Mouse (Mus musculus): Measurements from ENCODE around the gene Dhcr24. TPM values are rescaled to one million over a fixed set of nuclear protein-coding genes. Genes with fewer than 3 reads are reported as not detected.

Dhcr24 gene
- polyA plus RNA-seq (2015; fragmentation: Nextera tagmentation; extraction: Ambion mirVana): 4.6 and 4.8 TPM in 2 replicates

GRCm38 (mm10) chr4:106560846-106561781 lies at the start of gene Dhcr24:
Gene Dhcr24, plus strand, starts transcription at chr4:106561038.
- Histone ChIP-seq H3K27ac (peak within 1 kb of the TSS; percentile 90), H3K4me1 (peaks cover 43% of the 10 kb centered on the region), H3K9me3 (replicated peaks) (no peaks in the 10 kb centered on the region), H3K4me2 (peak within 1 kb of the TSS; percentile 96), H3K4me3 (replicated peaks) (peak within 1 kb of the TSS; percentile 91), H3K36me3 (peaks cover 28% of the 10 kb centered on the region), H3K9ac (peak within 1 kb of the TSS; percentile 72), H3K27me3 (no peaks in the 10 kb centered on the region)
- peak; percentile 97 for ATAC-seq (replicated peaks; ENCODE audit: low FRiP score)
- WGBS: under 1% methylated on average over 89 of the region's 89 CpGs

DNA sequence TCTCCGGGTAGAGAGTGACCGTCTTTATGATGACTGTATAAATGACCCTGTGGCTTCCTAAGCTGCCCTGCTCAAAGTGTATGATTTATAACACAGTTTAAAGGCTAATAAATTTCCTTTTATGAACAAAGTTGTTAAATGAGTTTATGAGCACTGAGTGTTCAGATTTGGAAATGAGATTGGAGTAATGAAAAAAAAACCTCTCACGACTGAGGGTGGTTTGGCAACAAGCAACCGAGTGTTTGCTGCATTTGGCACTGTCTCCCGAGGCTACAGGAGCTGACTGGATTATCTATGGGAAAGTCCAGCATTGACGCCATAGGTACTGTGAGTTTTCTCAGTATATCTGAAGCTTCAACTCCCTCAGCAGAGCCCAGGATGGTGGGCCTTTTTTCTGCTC lies 46.2 kb upstream of the Dhcr24 start:
- 55% methylated on average over 6 of the region's 6 CpGs for WGBS
- no peaks in the 10 kb centered on the region for H3K4me1 ChIP-seq

DNA sequence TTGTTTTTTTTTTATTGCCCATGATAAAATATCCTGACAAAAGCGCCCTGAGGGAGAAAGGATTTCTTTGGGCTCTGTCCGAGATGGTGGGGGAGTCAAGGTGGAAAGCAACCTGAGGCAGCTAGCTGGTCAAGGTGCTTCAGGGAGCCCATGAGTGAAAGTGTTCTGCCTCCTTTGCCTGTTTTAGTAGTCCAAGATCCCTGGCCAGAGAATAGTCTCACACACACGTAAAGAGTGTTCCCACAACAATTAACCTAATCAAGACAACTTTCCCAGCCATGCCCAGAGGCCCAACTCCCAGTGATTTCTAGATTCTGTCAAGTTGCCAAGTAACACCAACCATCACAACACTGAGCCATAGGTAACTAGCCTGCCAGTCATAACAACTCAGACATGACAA lies 38.3 kb upstream of the Dhcr24 start:
- Histone ChIP-seq H3K9ac (no peak overlapping the region), H3K27ac (no peak overlapping the region), H3K4me1 (no peaks in the 10 kb centered on the region), H3K4me2 (no peak overlapping the region), H3K27me3 (no peaks in the 10 kb centered on the region), H3K9me3 (replicated peaks) (no peaks in the 10 kb centered on the region), H3K36me3 (no peaks in the 10 kb centered on the region), H3K4me3 (replicated peaks) (no peak overlapping the region)
- no peak for ATAC-seq (replicated peaks; ENCODE audit: low FRiP score)
- WGBS: 71% methylated on average over 3 of the region's 3 CpGs

More for the DNA sequence above, 46.2 kb upstream of the Dhcr24 start:
- no peak for ATAC-seq (replicated peaks; ENCODE audit: low FRiP score)
- no peak overlapping the region for H3K27ac ChIP-seq
- no peak overlapping the region for H3K9ac ChIP-seq
- H3K9me3 ChIP-seq (replicated peaks): no peaks in the 10 kb centered on the region
- no peaks in the 10 kb centered on the region for H3K27me3 ChIP-seq
- H3K36me3 ChIP-seq: no peaks in the 10 kb centered on the region
- no peak overlapping the region for H3K4me2 ChIP-seq
- H3K4me3 ChIP-seq (replicated peaks): no peak overlapping the region

- H3K9ac ChIP-seq: no peak overlapping the region
- no peaks in the 10 kb centered on the region for H3K27me3 ChIP-seq
- no peak overlapping the region for H3K4me3 ChIP-seq (replicated peaks)
- H3K4me1 ChIP-seq: no peaks in the 10 kb centered on the region
- H3K27ac ChIP-seq: no peak overlapping the region
- no peak for ATAC-seq (replicated peaks; ENCODE audit: low FRiP score)
- H3K9me3 ChIP-seq (replicated peaks): no peaks in the 10 kb centered on the region
- 67% methylated on average over 2 of the region's 2 CpGs for WGBS
- no peak overlapping the region for H3K4me2 ChIP-seq
- no peaks in the 10 kb centered on the region for H3K36me3 ChIP-seq
Observed at GRCm38 (mm10) chr4:106524131-106524530, 36.7 kb upstream of the Dhcr24 start.

DNA sequence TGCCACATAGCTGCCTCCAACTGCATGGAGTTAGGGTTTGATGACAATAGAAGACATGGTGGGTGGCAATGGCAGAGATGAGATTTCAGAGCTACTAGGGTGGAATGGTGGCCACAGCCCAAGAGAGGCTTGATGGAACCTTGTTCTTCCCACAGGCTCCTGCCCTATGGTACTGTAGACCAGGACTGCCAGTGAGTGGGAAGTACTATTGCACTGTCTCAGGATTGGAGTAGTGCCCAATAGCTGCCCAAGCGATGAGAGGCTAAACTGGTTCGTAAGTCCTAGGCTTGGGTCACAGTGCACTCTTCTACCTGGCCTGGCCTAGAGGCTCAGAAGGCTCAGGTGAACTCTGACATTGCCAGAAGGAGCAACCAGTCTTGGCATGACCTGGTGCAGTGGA lies 35.8 kb upstream of the Dhcr24 start:
- Histone ChIP-seq H3K4me2 (no peak overlapping the region), H3K9ac (no peak overlapping the region), H3K27me3 (no peaks in the 10 kb centered on the region), H3K4me3 (replicated peaks) (no peak overlapping the region), H3K4me1 (peaks cover 5% of the 10 kb centered on the region), H3K27ac (no peak overlapping the region), H3K9me3 (replicated peaks) (no peaks in the 10 kb centered on the region), H3K36me3 (no peaks in the 10 kb centered on the region)
- WGBS: 89% methylated on average over 2 of the region's 2 CpGs
- no peak for ATAC-seq (replicated peaks; ENCODE audit: low FRiP score)

- H3K9me3 ChIP-seq (replicated peaks): no peaks in the 10 kb centered on the region
- no peak overlapping the region for H3K4me3 ChIP-seq (replicated peaks)
- no peaks in the 10 kb centered on the region for H3K27me3 ChIP-seq
- H3K27ac ChIP-seq: no peak overlapping the region
- H3K4me1 ChIP-seq: peaks cover 5% of the 10 kb centered on the region
- 72% methylated on average over 7 of the region's 7 CpGs for WGBS
- no peak for ATAC-seq (replicated peaks; ENCODE audit: low FRiP score)
- no peak overlapping the region for H3K9ac ChIP-seq
- H3K36me3 ChIP-seq: no peaks in the 10 kb centered on the region
- H3K4me2 ChIP-seq: no peak overlapping the region
Observed at GRCm38 (mm10) chr4:106527856-106528547, 32.8 kb upstream of the Dhcr24 start.

DNA sequence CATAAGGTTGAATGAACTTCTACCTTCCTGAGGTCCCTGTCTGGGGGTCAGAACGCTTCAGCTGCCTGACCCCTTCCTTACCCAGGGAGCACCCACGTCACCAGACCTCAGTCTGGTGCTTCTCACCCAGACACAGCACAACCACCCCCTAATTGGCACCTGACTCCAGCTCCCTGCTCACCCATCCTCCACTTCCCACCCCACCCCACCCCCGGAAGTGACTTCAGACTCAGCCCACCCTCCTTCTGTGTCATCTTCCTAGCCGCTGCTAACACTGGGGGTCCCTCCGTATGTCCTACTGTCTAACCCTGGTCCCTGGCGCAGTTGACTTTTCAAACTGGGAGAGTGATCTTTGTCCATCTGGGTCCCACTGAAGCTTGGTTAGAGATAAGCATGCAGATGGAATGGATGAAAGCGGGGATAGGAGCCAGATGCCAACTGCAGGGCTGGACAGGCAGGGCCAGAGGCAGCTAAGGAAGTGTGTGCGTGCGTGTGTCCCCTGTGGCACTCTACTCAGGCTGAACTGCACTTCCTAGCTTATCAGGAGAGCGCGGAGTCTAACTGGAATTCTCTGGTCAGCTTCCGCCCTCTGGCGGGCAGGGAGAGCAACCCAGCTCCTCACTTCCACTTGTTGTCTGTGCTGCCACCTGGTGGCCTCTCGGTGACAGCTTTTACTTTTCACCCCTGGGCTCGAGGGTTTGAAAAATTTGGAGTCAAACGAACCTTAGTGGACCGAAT lies 31.3 kb upstream of the Dhcr24 start:
- ATAC-seq (replicated peaks; ENCODE audit: low FRiP score): peak; percentile 91
- no peaks in the 10 kb centered on the region for H3K27me3 ChIP-seq
- H3K9ac ChIP-seq: no peak overlapping the region
- peaks cover 7% of the 10 kb centered on the region for H3K4me1 ChIP-seq
- 15% methylated on average over 17 of the region's 17 CpGs for WGBS
- no peak overlapping the region for H3K27ac ChIP-seq
- no peaks in the 10 kb centered on the region for H3K36me3 ChIP-seq
- no peak overlapping the region for H3K4me3 ChIP-seq (replicated peaks)
- no peaks in the 10 kb centered on the region for H3K9me3 ChIP-seq (replicated peaks)
- peak overlapping the region; percentile 50 for H3K4me2 ChIP-seq

DNA sequence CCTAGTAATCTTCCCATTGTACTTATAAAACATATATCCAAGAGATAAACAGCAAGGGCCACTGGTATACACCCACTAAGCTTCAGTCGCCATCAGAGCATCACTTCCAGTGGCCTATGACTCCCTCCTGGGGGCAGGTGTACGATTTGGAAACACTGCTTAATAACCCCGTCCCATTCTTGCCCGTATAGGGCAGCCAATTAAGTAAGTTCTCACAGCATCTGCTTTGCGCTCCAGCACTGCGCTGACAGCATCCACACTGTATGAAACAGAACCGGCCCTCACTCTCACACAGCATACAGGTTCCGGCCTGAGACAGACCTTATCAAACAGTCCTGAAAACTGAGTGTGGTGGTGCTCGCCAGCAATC lies 30.7 kb upstream of the Dhcr24 start:
- H3K9me3 ChIP-seq (replicated peaks): no peaks in the 10 kb centered on the region
- H3K9ac ChIP-seq: no peak overlapping the region
- H3K4me1 ChIP-seq: peaks cover 7% of the 10 kb centered on the region
- no peak overlapping the region for H3K4me2 ChIP-seq
- no peaks in the 10 kb centered on the region for H3K36me3 ChIP-seq
- ATAC-seq (replicated peaks; ENCODE audit: low FRiP score): peak; percentile 14; the same call in 1 of the 2 replicates
- no peak overlapping the region for H3K4me3 ChIP-seq (replicated peaks)
- H3K27ac ChIP-seq: no peak overlapping the region
- WGBS: 71% methylated on average over 9 of the region's 9 CpGs
- H3K27me3 ChIP-seq: no peaks in the 10 kb centered on the region

- WGBS: 47% methylated on average over 7 of the region's 7 CpGs
- Histone ChIP-seq H3K27ac (no peak overlapping the region), H3K9me3 (replicated peaks) (no peaks in the 10 kb centered on the region), H3K9ac (no peak overlapping the region), H3K36me3 (no peaks in the 10 kb centered on the region), H3K4me3 (replicated peaks) (no peak overlapping the region), H3K27me3 (no peaks in the 10 kb centered on the region), H3K4me1 (peaks cover 7% of the 10 kb centered on the region), H3K4me2 (no peak overlapping the region)
- no peak for ATAC-seq (replicated peaks; ENCODE audit: low FRiP score)
Observed at GRCm38 (mm10) chr4:106533421-106534080, 27.3 kb upstream of the Dhcr24 start.

- no peak overlapping the region for H3K9ac ChIP-seq
- ATAC-seq (replicated peaks; ENCODE audit: low FRiP score): no peak
- H3K9me3 ChIP-seq (replicated peaks): no peaks in the 10 kb centered on the region
- H3K4me1 ChIP-seq: peaks cover 7% of the 10 kb centered on the region
- no peak overlapping the region for H3K4me3 ChIP-seq (replicated peaks)
- H3K27me3 ChIP-seq: no peaks in the 10 kb centered on the region
- H3K36me3 ChIP-seq: no peaks in the 10 kb centered on the region
- H3K27ac ChIP-seq: no peak overlapping the region
- WGBS: 64% methylated on average over 7 of the region's 7 CpGs
- no peak overlapping the region for H3K4me2 ChIP-seq
Observed at GRCm38 (mm10) chr4:106534256-106534655, 26.6 kb upstream of the Dhcr24 start.

DNA sequence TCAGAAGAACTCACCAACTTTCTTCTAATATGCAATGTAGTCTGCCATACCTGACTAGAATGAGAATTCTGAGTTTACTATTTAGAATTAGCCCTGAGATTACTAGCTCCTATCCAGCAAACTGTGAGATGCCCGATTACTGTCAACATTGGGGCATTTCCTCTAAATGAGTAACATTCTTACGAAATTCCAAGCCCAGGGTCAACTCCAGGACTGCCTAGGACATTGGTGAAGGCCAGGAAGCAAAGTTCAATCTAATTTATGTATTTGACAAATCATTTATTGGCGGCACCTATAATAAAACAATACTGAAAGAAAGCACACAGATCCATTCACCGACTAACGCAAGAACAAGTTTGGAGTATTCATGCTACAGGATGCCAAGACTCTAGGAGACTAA lies 21.1 kb upstream of the Dhcr24 start:
- no peaks in the 10 kb centered on the region for H3K27me3 ChIP-seq
- WGBS: 89% methylated on average over 5 of the region's 5 CpGs
- H3K27ac ChIP-seq: no peak overlapping the region
- no peak overlapping the region for H3K9ac ChIP-seq
- ATAC-seq (replicated peaks; ENCODE audit: low FRiP score): no peak
- H3K4me1 ChIP-seq: peaks cover 4% of the 10 kb centered on the region; the same call in 1 of the 2 replicates
- no peaks in the 10 kb centered on the region for H3K9me3 ChIP-seq (replicated peaks)
- no peak overlapping the region for H3K4me3 ChIP-seq (replicated peaks)
- H3K36me3 ChIP-seq: no peaks in the 10 kb centered on the region
- no peak overlapping the region for H3K4me2 ChIP-seq

All from kidney, embryonic 15.5 days (tissue).